Mouse (Mus musculus) limb, embryonic 10.5 days (tissue): Measurements from ENCODE around the gene Polr3a. TPM values are rescaled to one million over a fixed set of nuclear protein-coding genes. Genes with fewer than 3 reads are reported as not detected.
"Not testable (repeated sequence)": the region's sequence is repeated elsewhere in the genome, so short reads cannot be mapped to it uniquely, and the experiment has no call there.

Experiments used
- DNase-seq: peaks from one replicate; pipeline ENCODE4 v3.0.0-alpha.2; 2017; ENCODE audit warnings: low spot score
- H3K27ac ChIP-seq: fragments of 300-500 bp; sonication (generic); 2 replicates; pipeline ENCODE4 v1.5.1; 2016; ENCODE audit warnings: mild to moderate bottlenecking
- H3K27me3 ChIP-seq: fragments of 300-500 bp; sonication (generic); 2 replicates; pipeline ENCODE4 v1.6.1; 2016; ENCODE audit warnings: low read depth, mild to moderate bottlenecking; ENCODE audit not compliant: poor library complexity, severe bottlenecking
- H3K36me3 ChIP-seq: fragments of 300-500 bp; sonication (generic); 2 replicates; pipeline ENCODE4 v1.6.1; 2016; ENCODE audit warnings: mild to moderate bottlenecking, moderate library complexity
- H3K4me1 ChIP-seq: fragments of 300-500 bp; sonication (generic); 2 replicates; pipeline ENCODE4 v1.6.1; 2016
- H3K4me3 ChIP-seq: fragments of 300-500 bp; sonication (generic); 2 replicates; pipeline ENCODE4 v1.5.1; 2016; ENCODE audit warnings: mild to moderate bottlenecking, moderate library complexity
- H3K9me3 ChIP-seq: fragments of 300-500 bp; sonication (generic); replicated peaks from 2 replicates; pipeline ENCODE4 v1.6.1; 2016; ENCODE audit warnings: mild to moderate bottlenecking
- WGBS: fragments of 180-500 bp; shearing (Covaris S2); methylation state at CpG from one replicate; pipeline ENCODE4 v1.1.7; 2016; 5-methylcytosine and 5-hydroxymethylcytosine counted together
- polyA plus RNA-seq: library from polyadenylated mRNA; unstranded; fragments of >200 nt; fragmentation: Nextera tagmentation; extraction: Ambion mirVana; gene quantifications from 2 replicates; pipeline ENCODE4 v1.2.1, GENCODE M21; 2016

Gene Polr3a
- polyA plus RNA-seq, 1 experiment from 2014 or later: 25.1 TPM

GRCm38 (mm10) chr14:24486241-24486767, 554 bp downstream of the Polr3a start:
- WGBS: 10% methylated on average over 13 of the region's 13 CpGs
- Histone ChIP-seq H3K27ac (peak overlapping the region; percentile 84), H3K4me3 (peak overlapping the region; percentile 78), H3K9me3 (no peaks in the 10 kb centered on the region), H3K4me1 (peaks cover 9% of the 10 kb centered on the region), H3K36me3 (peaks cover 35% of the 10 kb centered on the region), H3K27me3 (no peaks in the 10 kb centered on the region)
- no peak for DNase-seq

GRCm38 (mm10) chr14:24468806-24469205, 18.1 kb downstream of the Polr3a start:
- no peaks in the 10 kb centered on the region for H3K27me3 ChIP-seq
- H3K27ac ChIP-seq: no peak overlapping the region
- peaks cover 99% of the 10 kb centered on the region for H3K36me3 ChIP-seq
- DNase-seq: no peak
- no peak overlapping the region for H3K4me3 ChIP-seq
- no peaks in the 10 kb centered on the region for H3K4me1 ChIP-seq
- WGBS: 94% methylated on average over 6 of the region's 6 CpGs
- no peaks in the 10 kb centered on the region for H3K9me3 ChIP-seq

- no peak for DNase-seq
- H3K9me3 ChIP-seq: no peaks in the 10 kb centered on the region
- peaks cover 99% of the 10 kb centered on the region for H3K36me3 ChIP-seq
- WGBS: 93% methylated on average over 3 of the region's 3 CpGs
- H3K4me3 ChIP-seq: no peak overlapping the region
- no peak overlapping the region for H3K27ac ChIP-seq
- no peaks in the 10 kb centered on the region for H3K27me3 ChIP-seq
- H3K4me1 ChIP-seq: no peaks in the 10 kb centered on the region
Observed at GRCm38 (mm10) chr14:24458191-24458590, 28.7 kb downstream of the Polr3a start.

- not testable (repeated sequence) for H3K27me3 ChIP-seq, H3K4me3 ChIP-seq, DNase-seq, H3K4me1 ChIP-seq, H3K27ac ChIP-seq, H3K9me3 ChIP-seq
- 88% methylated on average over 4 of the region's 4 CpGs for WGBS
- H3K36me3 ChIP-seq: peaks cover 23% of the 10 kb centered on the region
Observed at GRCm38 (mm10) chr14:24443529-24443928, 43.3 kb downstream of the Polr3a start.

Other genes with a start within 250 kb of the Polr3a start
- 23.7 and 32.6 TPM in 2 replicates for gene Dlg5, start 241.1 kb downstream of the Polr3a start, polyA plus RNA-seq
- not detected in 2 replicates for gene E330034G19Rik, start 193.8 kb downstream of the Polr3a start, polyA plus RNA-seq
- 1,041 and 1,257 TPM in 2 replicates for gene Rps24, start 67 bp upstream of the Polr3a start, polyA plus RNA-seq